Mouse (Mus musculus): ENCODE results near the gene Ampd1.

Ampd1 gene

GRCm38 (mm10) chr3:103102454-103103390 lies 28.9 kb downstream of the Ampd1 start, which contains the start of gene Dennd2c:
Gene Dennd2c (plus strand): TSS chr3:103102604.
- DNase-seq (ENCODE audit: low spot score in 2 of 2): peak; percentile 89 to 90

GRCm38 (mm10) chr3:103107565-103108240 lies 33.9 kb downstream of the Ampd1 start:
- DNase-seq (ENCODE audit: low spot score in 2 of 2): no peak

- no peak for DNase-seq (ENCODE audit: low spot score in 2 of 2)
Measured at GRCm38 (mm10) chr3:103112216-103112615, 38.4 kb downstream of the Ampd1 start.

GRCm38 (mm10) chr3:103123636-103124035 lies 49.8 kb downstream of the Ampd1 start:
- no peak for DNase-seq (ENCODE audit: low spot score in 2 of 2)

GRCm38 (mm10) chr3:103126138-103126537 lies 52.3 kb downstream of the Ampd1 start:
- no peak for DNase-seq (ENCODE audit: low spot score in 2 of 2)

- DNase-seq (ENCODE audit: low spot score in 2 of 2): no peak
Measured at GRCm38 (mm10) chr3:103127177-103127576, 53.4 kb downstream of the Ampd1 start.

- DNase-seq (ENCODE audit: low spot score in 2 of 2): no peak
Measured at GRCm38 (mm10) chr3:103127721-103128120, 53.9 kb downstream of the Ampd1 start.

GRCm38 (mm10) chr3:103128251-103128650 lies 54.4 kb downstream of the Ampd1 start:
- DNase-seq (ENCODE audit: low spot score in 2 of 2): no peak

GRCm38 (mm10) chr3:103129367-103130159 lies 55.7 kb downstream of the Ampd1 start:
- no peak for DNase-seq (ENCODE audit: low spot score in 2 of 2)

GRCm38 (mm10) chr3:103130236-103130751 lies 56.5 kb downstream of the Ampd1 start:
- DNase-seq (ENCODE audit: low spot score in 2 of 2): peak; percentile 4 to 20

- no peak for DNase-seq (ENCODE audit: low spot score in 2 of 2)
Measured at GRCm38 (mm10) chr3:103133098-103133497, 59.3 kb downstream of the Ampd1 start.

- no peak for DNase-seq (ENCODE audit: low spot score in 2 of 2)
Measured at GRCm38 (mm10) chr3:103136414-103137077, 62.7 kb downstream of the Ampd1 start.

- no peak for DNase-seq (ENCODE audit: low spot score in 2 of 2)
Measured at GRCm38 (mm10) chr3:103139047-103139446, 65.2 kb downstream of the Ampd1 start.

- DNase-seq (ENCODE audit: low spot score in 2 of 2): peak in 1 of 2 experiments; percentile 4
Measured at GRCm38 (mm10) chr3:103140095-103140838, 66.5 kb downstream of the Ampd1 start.

GRCm38 (mm10) chr3:103141287-103141686 lies 67.5 kb downstream of the Ampd1 start:
- DNase-seq (ENCODE audit: low spot score in 2 of 2): no peak

GRCm38 (mm10) chr3:103142366-103142765 lies 68.6 kb downstream of the Ampd1 start:
- DNase-seq (ENCODE audit: low spot score in 2 of 2): no peak

- DNase-seq (ENCODE audit: low spot score in 2 of 2): no peak
Measured at GRCm38 (mm10) chr3:103145336-103145735, 71.5 kb downstream of the Ampd1 start.

GRCm38 (mm10) chr3:103145791-103146190 lies 72.0 kb downstream of the Ampd1 start:
- DNase-seq (ENCODE audit: low spot score in 2 of 2): no peak

GRCm38 (mm10) chr3:103146330-103147166 lies 72.7 kb downstream of the Ampd1 start:
- DNase-seq (ENCODE audit: low spot score in 2 of 2): no peak
